8 mouse cellular contexts compared by ENCODE assay signal in genomic region chr9:110476124-110477091, GRCm38 (mm10). TPM values are rescaled to one million over a fixed set of nuclear protein-coding genes. Genes with fewer than 3 reads are reported as not detected.
DNase-seq lines count a peak whose midpoint lies in the region; ATAC-seq and TF ChIP-seq lines count a peak whose summit lies in the region.

Gene Klhl18 (minus strand): TSS chr9:110476694.
Gene Kif9 (plus strand): TSS chr9:110476958.

- H3K27ac ChIP-seq in bone marrow macrophage, adult 2 months (ENCODE audit: insufficient read depth, low read depth, low read length), result peak within 1 kb of the TSS; percentile 74
- peak within 1 kb of the TSS; percentile 74 for H3K27ac ChIP-seq in embryonic fibroblast, embryonic 13.5 days (ENCODE audit: insufficient read depth, low read length)
- peak within 1 kb of the TSS; percentile 76 for H3K27ac ChIP-seq in kidney, embryonic 14.5 days (ENCODE audit: low read depth, low read length)
- H3K27ac ChIP-seq in limb, embryonic 15.5 days, result peak within 1 kb of the TSS; percentile 96

- H3K9ac ChIP-seq in kidney, embryonic 14.5 days (ENCODE audit: low read depth, low read length), result peak within 1 kb of the TSS; percentile 61
- peak within 1 kb of the TSS; percentile 60 for H3K9ac ChIP-seq in limb, embryonic 15.5 days

- H3K9me3 ChIP-seq in kidney, embryonic 14.5 days (ENCODE audit: control insufficient read depth, low read length), result no peaks in the 10 kb centered on the region
- no peaks in the 10 kb centered on the region for H3K9me3 ChIP-seq in limb, embryonic 15.5 days

- no peaks in the 10 kb centered on the region; the same call in 1 of the 2 replicates for H3K36me3 ChIP-seq in kidney, embryonic 14.5 days (ENCODE audit: control insufficient read depth, insufficient read depth, low read length)
- H3K36me3 ChIP-seq in limb, embryonic 15.5 days, result no peaks in the 10 kb centered on the region; the same call in 1 of the 2 replicates

- under 1% methylated on average over 53 of the region's 53 CpGs for WGBS in kidney, embryonic 14.5 days
- WGBS in limb, embryonic 15.5 days, result under 1% methylated on average over 53 of the region's 53 CpGs

- no peak for TF ChIP-seq CTCF in bone marrow macrophage, adult 2 months (IDR thresholded peaks at IDR 0.05; ENCODE audit: low read depth, low read length)
- no peak for TF ChIP-seq CTCF in embryonic fibroblast, embryonic 13.5 days (IDR thresholded peaks at IDR 0.05; ENCODE audit: borderline replicate concordance, insufficient read depth, low read length)

- H3K4me3 ChIP-seq in bone marrow macrophage, adult 2 months (ENCODE audit: insufficient read depth, low read length), result peak within 1 kb of the TSS; percentile 93
- peak within 1 kb of the TSS; percentile 72 for H3K4me3 ChIP-seq in embryonic fibroblast, embryonic 13.5 days (ENCODE audit: insufficient read depth, low read length)
- H3K4me3 ChIP-seq in kidney, embryonic 14.5 days (ENCODE audit: low read length), result peak within 1 kb of the TSS; percentile 56
- H3K4me3 ChIP-seq in limb, embryonic 15.5 days, result peak within 1 kb of the TSS; percentile 74

- TF ChIP-seq POLR2A in bone marrow macrophage, adult 2 months (IDR thresholded peaks at IDR 0.05; ENCODE audit: borderline replicate concordance, low read depth, low read length), result peak; percentile 64; the same call in 1 of the 2 replicates
- TF ChIP-seq POLR2A in embryonic fibroblast, embryonic 13.5 days (IDR thresholded peaks at IDR 0.05; ENCODE audit: low read depth, low read length), result peak; percentile 97

- peaks cover 23% of the 10 kb centered on the region for H3K4me1 ChIP-seq in bone marrow macrophage, adult 2 months (ENCODE audit: control insufficient read depth, insufficient read depth, low read length)
- H3K4me1 ChIP-seq in embryonic fibroblast, embryonic 13.5 days (ENCODE audit: control insufficient read depth, insufficient read depth, low read length), result no peaks in the 10 kb centered on the region
- H3K4me1 ChIP-seq in kidney, embryonic 14.5 days (ENCODE audit: control insufficient read depth, insufficient read depth, low read length), result peaks cover 6% of the 10 kb centered on the region
- peaks cover 13% of the 10 kb centered on the region for H3K4me1 ChIP-seq in limb, embryonic 15.5 days

- peak within 1 kb of the TSS; percentile 86 for H3K4me2 ChIP-seq in kidney, embryonic 14.5 days (replicated peaks; ENCODE audit: low read depth, low read length)
- peak within 1 kb of the TSS; percentile 89 for H3K4me2 ChIP-seq in limb, embryonic 15.5 days

- ATAC-seq in kidney, embryonic 14.5 days (ENCODE audit: low FRiP score, low TSS enrichment), result peak; percentile 98
- peak; percentile 98 for ATAC-seq in limb, embryonic 15.5 days (ENCODE audit: insufficient number of reproducible peaks, low FRiP score, low TSS enrichment, low read depth)

- DNase-seq in A20 (ENCODE audit: low read depth, low spot score), result peak; percentile 99
- DNase-seq in heart, adult 9 months (ENCODE audit: low spot score in 2 of 2), result peak; percentile 94 to 98
- DNase-seq in monocyte, adult 2 months (ENCODE audit: low read depth in 1 of 2, low spot score in 2 of 2), result peak; percentile 89 to 94
- DNase-seq in spleen, postnatal 36 days (ENCODE audit: low spot score in 2 of 2), result peak; percentile 94 to 95

- H3K27me3 ChIP-seq in kidney, embryonic 14.5 days (ENCODE audit: control insufficient read depth, insufficient read depth, low read length), result no peaks in the 10 kb centered on the region
- peaks cover 11% of the 10 kb centered on the region; the same call in 1 of the 2 replicates for H3K27me3 ChIP-seq in limb, embryonic 15.5 days

RNA-seq across cellular contexts. Expression of gene Klhl18, which starts in this region (rescaled TPM):
- polyA plus RNA-seq in bone marrow macrophage, adult 2 months (2012; ENCODE audit: insufficient read depth, insufficient read length, missing spikeins), result 17.4 and 19.3 TPM in 2 replicates
- polyA plus RNA-seq in embryonic fibroblast, embryonic 13.5 days (2011; ENCODE audit: insufficient read length, low read depth, missing spikeins), result 10.6 and 11.4 TPM in 2 replicates
- polyA plus RNA-seq in kidney, embryonic 14.5 days (2014; fragmentation: Nextera tagmentation; extraction: Ambion mirVana), result 5.1 and 10.5 TPM in 2 replicates
- polyA plus RNA-seq in limb, embryonic 15.5 days (2015; fragmentation: Nextera tagmentation; extraction: Ambion mirVana), result 10.5 and 11.3 TPM in 2 replicates

RNA-seq across cellular contexts. Expression of gene Kif9, which starts in this region (rescaled TPM):
- 3.9 and 4.8 TPM in 2 replicates for polyA plus RNA-seq in bone marrow macrophage, adult 2 months (2012; ENCODE audit: insufficient read depth, insufficient read length, missing spikeins)
- polyA plus RNA-seq in embryonic fibroblast, embryonic 13.5 days (2011; ENCODE audit: insufficient read length, low read depth, missing spikeins), result 1.6 and 1.7 TPM in 2 replicates
- 1.2 TPM in 2 replicates for polyA plus RNA-seq in kidney, embryonic 14.5 days (2014; fragmentation: Nextera tagmentation; extraction: Ambion mirVana)
- polyA plus RNA-seq in limb, embryonic 15.5 days (2015; fragmentation: Nextera tagmentation; extraction: Ambion mirVana), result 0.95 and 1.3 TPM in 2 replicates

Comparison
In these comparisons a context has a peak if more than half of its experiments do, and no peak if none do; other contexts are left out.
1. Peak in every context shown above with its lines: DNase-seq, ATAC-seq, H3K4me3 ChIP-seq and H3K27ac ChIP-seq.